Mouse (Mus musculus) liver, embryonic 18 days (tissue): ENCODE data around the gene Ccdc22. TPM values are rescaled to one million over a fixed set of nuclear protein-coding genes. Genes with fewer than 3 reads are reported as not detected.

Experiments used
- polyA plus RNA-seq: library from polyadenylated mRNA; depleted of rRNA; stranded (reverse); fragments of >200 nt; gene quantifications from 2 replicates; pipeline ENCODE4 v1.2.3, GENCODE M21; 2012; rRNA removed

Ccdc22 gene
- polyA plus RNA-seq = 6.9 and 7.6 TPM in 2 replicates

GRCm38 (mm10) chrX:7604879-7605574, at the start of gene Ccdc22:
Gene Ccdc22, minus strand, starts transcription at chrX:7605517.

GRCm38 (mm10) chrX:7638401-7639091, 33.2 kb upstream of the Ccdc22 start, which contains the start of gene Syp:
Gene Syp, plus strand, starts transcription at chrX:7638471.

GRCm38 (mm10) chrX:7606783-7607182, 1.5 kb upstream of the Ccdc22 start, which contains the start of gene Cacna1f:
Gene Cacna1f, plus strand, starts transcription at chrX:7607083.

GRCm38 (mm10) chrX:7574087-7574884, 31.0 kb downstream of the Ccdc22 start, which contains the start of gene Ppp1r3f:
Gene Ppp1r3f, minus strand, starts transcription at chrX:7574283.

GRCm38 (mm10) chrX:7573176-7574086, 31.9 kb downstream of the Ccdc22 start, which contains the start of gene Foxp3:
Gene Foxp3, plus strand, starts transcription at chrX:7573644.

Other genes with a start within 250 kb of the Ccdc22 start
- gene Usp27x, start 229.7 kb downstream of the Ccdc22 start, polyA plus RNA-seq = 0.16 and 0.20 TPM in 2 replicates
- gene Foxp3, start 31.9 kb downstream of the Ccdc22 start, polyA plus RNA-seq = not detected in 2 replicates
- gene Ppp1r3f, start 31.2 kb downstream of the Ccdc22 start, polyA plus RNA-seq = 0.46 and 0.56 TPM in 2 replicates
- 0.05 and 0.06 TPM in 2 replicates for gene Cacna1f, start 1.6 kb upstream of the Ccdc22 start, polyA plus RNA-seq
- 0.23 and 0.28 TPM in 2 replicates for gene Syp, start 33.0 kb upstream of the Ccdc22 start, polyA plus RNA-seq
- gene Prickle3, start 51.7 kb upstream of the Ccdc22 start, polyA plus RNA-seq = 2.9 and 3.9 TPM in 2 replicates
- gene Plp2, start 65.9 kb upstream of the Ccdc22 start, polyA plus RNA-seq = 37.9 and 40.3 TPM in 2 replicates
- 0.44 and 0.87 TPM in 2 replicates for gene Magix, start 75.7 kb upstream of the Ccdc22 start, polyA plus RNA-seq
- gene Gpkow, start 91.6 kb upstream of the Ccdc22 start, polyA plus RNA-seq = 6.4 and 6.9 TPM in 2 replicates
- gene Wdr45, start 108.8 kb upstream of the Ccdc22 start, polyA plus RNA-seq = 19.9 and 21.9 TPM in 2 replicates
- gene Gm45208, start 116.7 kb upstream of the Ccdc22 start, polyA plus RNA-seq = 0.05 TPM in 1 of 2 replicates, not detected in the other
- gene Praf2, start 122.9 kb upstream of the Ccdc22 start, polyA plus RNA-seq = 3.3 and 4.0 TPM in 2 replicates
- 2.8 and 3.8 TPM in 2 replicates for gene Ccdc120, start 145.4 kb upstream of the Ccdc22 start, polyA plus RNA-seq
- gene Tfe3, start 157.0 kb upstream of the Ccdc22 start, polyA plus RNA-seq = 5.0 and 5.3 TPM in 2 replicates
- gene Gripap1, start 184.2 kb upstream of the Ccdc22 start, polyA plus RNA-seq = 24.9 and 29.9 TPM in 2 replicates
- 0.28 and 0.29 TPM in 2 replicates for gene Kcnd1, start 216.8 kb upstream of the Ccdc22 start, polyA plus RNA-seq
- gene Otud5, start 235.8 kb upstream of the Ccdc22 start, polyA plus RNA-seq = 24.6 and 26.4 TPM in 2 replicates